Mouse (Mus musculus): ENCODE measurements around the gene Myo6.

Gene Myo6

DNA sequence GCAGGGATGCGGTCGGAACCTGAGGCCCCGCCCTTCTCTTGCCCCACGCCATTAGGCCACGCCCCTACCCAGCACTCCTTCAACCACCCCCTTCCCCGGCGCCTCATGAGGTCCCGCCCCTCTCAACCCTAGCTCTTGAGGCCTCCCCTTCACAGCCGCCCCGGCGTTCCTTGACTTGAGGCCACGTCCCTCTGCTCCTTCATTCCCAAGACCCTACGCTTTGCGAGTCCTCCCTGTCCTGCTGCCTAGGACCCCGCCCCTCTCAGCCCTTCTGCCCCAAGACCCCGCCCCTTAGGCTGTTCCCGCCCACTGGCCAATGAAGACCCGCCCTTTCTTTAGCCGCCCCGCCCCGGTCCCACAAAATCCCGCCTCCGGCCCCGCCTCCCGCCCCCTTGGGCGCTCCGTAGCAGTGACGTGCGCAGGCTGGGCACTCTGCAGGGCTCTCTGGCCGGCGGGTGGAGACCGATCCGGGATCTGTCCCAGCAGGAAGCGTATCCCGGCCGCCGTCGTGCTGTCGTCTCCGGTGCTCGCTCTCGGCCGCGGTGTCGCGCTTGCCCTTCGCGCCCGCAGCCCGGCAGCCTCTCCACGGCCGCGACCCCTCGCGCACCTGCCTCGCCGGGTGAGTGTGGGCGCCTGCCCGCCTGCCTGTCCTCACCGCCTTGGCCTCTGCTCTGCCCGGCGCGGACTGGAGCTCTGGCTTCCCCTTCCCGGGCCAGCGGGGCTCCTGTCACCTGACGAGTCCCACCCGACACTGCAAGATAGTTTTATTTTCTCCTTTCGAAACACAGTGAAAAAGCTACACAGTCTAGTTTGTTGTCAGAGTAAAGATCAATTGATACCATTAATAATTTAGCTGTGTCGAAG is at the start of gene Myo6:
Myo6 (plus strand) TSS at position 421 of the 864 bp plus-strand sequence.
- peak; percentile 91 for DNase-seq

DNA sequence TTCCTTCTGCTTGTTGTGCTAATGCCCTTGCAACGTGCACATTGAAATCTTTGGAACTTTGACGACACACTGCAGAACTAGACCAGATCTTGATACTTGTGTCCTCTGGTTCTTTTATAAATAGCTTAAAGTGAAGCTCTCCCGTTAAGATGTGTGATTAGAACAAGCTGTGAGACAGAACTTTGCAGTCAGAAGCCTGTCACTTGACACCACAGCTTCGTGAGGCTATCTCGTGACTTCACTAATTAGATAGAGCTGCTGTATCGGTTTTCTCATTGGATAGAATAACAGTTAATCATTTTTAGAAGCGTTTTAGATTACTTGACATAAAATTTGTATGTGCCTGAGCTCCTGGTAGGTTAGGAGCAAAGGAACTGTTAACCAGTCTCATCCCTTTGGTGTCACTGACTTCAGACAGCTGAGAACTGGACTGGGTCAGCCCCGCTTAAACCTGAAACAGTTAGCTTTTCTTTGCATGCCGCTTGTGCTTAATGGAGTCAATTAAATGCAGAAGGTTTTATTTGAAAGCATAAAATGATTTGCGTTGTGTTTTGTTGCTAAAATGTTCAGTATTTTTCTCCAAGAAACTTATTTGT is 18.7 kb upstream of the Myo6 start:
- DNase-seq: no peak

DNA sequence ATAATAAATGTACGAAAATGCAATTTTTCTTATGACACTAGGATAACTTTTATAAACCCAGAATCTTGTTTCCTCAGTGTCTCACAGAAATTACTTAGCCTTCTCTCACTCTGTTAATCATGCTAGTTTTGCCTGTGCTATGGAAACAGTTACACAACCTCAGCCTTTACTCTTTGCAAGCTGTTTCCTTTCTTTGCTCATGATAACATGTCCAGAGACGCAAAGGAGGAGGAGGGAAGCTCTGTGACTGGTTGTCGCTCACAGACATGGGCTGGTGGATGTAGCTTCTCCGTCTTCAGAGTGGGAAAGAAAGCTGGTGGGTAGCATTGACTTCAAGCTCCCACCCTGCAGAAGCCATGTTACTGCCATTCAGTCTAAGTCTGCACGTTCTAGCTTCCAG is 15.2 kb upstream of the Myo6 start:
- no peak for DNase-seq

DNA sequence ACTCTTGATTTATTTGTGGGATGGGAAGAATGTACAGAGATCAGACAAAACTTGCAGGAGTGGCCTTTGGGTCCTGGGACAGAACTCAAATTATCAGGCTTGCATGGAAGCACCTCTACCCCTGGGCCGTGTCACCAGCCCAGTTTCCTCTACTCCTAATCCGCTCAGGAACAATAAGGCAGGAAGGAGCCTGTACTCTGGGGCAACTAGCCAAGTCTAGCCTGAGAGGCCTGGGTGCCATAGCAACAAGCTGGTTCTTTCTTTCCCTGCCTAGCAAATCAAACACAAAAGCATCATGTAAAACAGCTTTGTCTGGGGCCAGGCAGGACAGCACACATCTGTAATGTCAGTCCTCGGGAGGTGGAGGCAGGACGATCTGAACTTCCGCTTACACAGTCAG is 9.6 kb upstream of the Myo6 start:
- DNase-seq: no peak

DNA sequence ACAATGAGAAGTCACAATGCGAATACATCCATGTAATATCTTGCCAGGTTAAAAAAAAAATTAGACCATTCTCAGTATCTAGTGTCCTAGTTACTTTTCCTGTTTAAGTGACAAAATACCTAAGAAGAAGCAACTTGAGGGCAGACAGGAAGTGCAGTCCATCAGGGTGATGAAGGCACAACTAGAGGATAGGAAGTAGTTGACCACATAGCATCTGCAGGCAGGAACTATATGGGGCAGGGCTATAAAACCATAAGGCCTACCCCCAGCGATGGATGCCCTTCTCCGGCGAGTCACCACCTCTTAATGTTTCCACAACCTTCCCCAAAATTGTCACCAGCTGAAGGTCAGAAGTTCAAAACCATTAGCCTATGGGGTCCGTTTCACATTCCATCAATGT is 8.1 kb upstream of the Myo6 start:
- no peak for DNase-seq

DNA sequence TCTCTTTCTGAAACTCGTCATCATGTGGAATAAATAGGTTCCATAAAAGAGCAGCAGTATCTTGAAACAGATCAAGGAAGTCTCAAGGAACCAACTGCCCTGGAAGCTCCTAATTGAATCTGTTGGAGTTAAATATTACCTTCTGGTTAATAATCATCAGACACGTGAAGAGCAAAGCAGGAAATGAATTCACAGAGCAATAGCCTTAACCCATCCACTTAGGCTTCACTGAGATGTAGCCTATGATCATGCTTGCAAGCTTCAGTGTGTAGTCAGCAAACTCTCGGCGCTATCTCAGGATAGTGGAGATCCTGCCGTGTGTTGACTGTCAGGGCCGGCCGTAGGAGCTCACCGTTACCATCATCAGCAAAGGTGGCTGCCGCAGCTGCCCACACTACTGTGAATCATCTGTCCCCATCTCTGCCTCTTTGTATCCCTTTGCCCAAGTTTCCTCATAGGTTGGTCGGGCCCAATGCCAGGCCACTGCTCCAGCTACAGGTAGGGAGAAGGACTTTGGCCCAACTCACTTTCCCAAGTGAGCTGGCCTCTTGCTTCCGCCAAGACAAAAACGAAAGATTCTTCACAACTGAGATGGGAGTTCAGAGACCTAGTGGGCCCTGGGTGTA is 6.9 kb upstream of the Myo6 start:
- no peak for DNase-seq

DNA sequence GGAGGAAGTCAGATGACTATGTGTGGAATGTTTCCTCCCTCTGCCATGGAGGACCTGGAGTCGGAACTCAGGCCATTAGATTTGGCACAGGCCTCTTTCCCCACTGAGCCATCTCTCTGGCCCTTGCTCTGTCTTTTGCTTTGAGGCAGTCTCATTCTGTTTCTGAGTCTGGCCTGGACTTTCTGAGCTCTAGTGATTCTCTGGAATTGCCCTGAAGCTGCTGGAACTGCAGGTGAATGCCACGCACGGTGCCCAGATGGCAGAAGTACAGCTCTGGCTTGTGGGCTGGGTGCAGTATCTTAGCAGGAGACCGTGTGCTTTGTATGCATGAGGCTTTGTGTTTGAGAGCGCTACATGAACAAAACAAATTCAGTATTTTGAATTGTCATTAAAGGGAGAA is 5.9 kb upstream of the Myo6 start:
- DNase-seq: no peak

DNA sequence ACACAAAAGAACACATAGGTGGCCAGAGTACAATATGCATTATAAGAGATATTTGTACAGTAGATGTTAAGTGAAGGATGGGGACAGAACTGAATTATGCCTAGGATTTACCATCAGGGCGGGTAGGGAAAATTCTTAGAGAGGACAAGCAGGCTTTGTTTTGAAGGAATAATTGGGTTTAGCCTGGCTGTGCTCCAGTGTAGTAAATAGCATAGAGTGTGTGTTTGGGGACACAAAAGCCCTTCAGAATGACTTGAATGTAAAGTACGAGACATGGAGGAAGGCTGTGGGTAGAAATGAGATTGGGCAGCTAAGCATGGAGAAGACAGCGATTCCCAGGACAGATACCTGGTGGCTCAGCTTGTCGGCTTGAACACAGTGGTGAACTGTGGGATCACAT is 3.4 kb upstream of the Myo6 start:
- DNase-seq: no peak

DNA sequence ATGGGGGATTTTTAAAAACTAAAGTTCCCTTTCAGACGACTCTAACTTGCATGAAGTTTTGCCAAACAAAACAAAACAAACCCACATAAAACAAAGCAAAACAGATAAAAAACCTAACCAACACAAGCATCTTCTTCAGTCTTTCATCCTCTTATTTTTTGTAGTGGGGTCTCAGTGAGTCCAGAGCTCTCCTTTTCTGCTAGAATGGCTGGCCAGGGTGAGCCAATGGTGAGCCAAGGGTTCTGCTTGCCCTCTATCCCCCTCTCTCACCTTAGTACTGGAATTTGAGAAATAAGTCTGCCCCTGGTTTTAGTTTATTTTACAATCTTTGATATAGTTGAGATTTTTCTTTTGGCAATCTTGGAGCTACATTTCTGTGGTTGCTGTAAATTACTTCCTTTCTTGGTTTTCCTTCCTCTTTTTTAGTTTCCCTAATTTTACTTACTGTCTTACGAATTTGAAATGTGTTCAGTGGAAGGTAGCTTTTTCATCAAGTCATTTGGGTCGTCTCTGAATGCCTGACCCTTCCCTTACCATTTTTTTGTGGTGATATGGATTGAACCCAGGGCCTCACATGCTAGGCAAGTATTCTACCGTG is 1.6 kb upstream of the Myo6 start:
- DNase-seq: no peak

DNA sequence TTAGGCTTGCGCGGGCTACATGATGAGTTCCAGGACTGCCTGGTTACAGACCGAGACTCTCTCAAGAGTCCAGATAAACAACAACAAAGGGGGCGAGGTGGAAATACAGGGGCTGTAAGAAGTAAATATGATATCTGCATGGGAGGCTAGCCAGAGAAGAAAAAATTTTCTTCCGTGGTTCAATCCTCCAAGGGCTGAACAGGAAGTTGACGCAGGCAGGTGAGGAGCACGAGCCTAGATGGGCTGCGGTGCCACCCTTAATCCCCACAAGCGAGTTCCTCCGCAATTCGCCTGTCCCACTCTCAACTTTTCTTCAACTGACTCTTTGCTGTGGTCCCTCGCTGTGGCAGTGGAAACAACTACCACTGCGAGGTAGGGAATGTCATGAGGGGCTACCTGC is 640 bp upstream of the Myo6 start:
- DNase-seq: no peak

DNA sequence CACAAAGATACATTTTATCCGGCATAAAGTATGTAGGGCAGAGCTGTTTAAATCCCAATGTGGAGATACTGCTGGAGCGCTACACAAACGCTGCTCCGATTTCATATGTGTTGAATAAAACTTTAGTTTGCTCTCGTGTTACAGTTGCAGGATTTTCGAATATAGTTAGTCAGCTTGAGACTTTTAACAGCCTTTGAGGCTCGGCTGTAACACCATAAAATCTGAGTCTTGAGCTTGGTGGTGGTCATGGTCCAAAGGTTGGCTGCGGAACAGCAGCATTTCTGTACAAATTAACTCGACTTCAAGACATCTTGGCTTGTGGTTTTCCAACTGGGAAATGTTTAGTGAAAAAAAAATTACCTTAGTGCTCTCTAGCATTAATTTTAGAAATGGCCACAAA is 859 bp downstream of the Myo6 start:
- no peak for DNase-seq

DNA sequence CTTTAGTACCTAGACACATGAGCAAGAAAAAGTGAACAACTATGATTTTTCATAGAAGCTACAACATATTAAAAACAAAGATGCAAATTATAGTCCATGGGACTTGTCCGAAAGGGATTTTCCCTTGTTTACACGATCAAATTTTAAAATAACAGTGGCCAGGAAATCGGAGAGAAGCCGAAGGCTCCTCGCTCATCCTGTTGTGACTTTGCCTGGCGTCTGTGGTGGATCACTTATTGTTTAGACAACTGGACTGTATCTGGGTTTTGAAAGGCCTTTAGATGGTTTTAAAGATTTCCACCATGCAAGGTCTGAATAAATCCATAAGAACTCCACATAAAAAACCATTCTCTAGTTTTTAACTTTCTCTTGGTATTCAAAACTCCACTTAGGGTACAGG is 1.6 kb downstream of the Myo6 start:
- DNase-seq: no peak

DNA sequence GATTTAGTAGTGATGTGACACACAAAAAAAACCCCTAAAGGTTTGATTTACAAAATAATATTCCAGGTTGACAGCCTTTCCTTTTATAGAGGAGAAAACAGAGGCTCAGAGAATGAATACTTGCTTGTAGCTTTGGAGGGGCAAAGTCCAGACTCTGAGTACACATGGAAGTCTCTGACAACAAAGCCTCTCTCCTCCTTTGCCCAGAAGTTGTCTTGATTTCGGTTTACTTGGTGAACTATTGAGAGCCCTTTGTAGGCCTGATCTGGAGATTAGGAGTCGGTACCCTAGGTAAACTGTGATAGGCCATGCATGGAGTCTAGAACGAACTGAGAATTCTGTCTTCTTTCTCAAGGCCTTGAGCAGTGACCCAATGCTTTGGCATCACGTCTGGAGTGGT is 2.3 kb downstream of the Myo6 start:
- DNase-seq: no peak

DNA sequence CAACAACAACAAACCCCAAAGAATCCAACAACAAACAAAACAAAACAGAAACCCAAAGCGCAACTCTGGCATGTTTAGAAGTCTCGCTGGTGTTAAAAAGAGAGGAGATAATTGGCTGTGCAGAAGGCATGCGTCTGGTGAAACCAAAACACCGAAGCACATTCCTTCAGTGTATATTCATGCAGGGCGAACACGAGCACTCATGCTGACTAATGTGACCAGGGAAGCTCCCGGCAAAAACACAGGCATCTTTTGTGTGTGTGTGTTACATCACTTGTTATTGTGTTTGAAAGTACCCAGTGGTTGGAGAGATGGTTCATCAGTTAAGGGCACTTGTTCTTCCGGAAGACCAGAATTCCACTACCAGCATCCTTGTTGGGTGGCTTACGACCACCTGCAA is 4.7 kb downstream of the Myo6 start:
- DNase-seq: no peak

DNA sequence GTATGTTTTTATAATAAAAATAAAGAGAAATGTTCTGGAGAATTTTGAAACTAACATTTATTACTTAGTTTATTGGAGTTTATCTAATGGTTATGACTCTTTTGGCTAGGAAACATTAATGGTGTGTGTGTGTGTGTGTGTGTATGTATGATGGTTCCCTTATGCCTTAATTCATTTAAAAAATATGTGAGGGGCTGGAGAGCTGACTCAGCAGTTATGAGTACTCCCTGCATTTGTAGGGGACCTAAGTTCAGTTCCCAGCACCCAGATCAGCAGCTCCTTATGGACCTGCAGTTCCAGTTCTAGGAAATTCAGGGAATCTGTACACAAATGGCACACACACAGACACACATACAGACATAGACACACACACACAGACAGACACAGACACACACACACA is 6.4 kb downstream of the Myo6 start:
- DNase-seq: no peak

DNA sequence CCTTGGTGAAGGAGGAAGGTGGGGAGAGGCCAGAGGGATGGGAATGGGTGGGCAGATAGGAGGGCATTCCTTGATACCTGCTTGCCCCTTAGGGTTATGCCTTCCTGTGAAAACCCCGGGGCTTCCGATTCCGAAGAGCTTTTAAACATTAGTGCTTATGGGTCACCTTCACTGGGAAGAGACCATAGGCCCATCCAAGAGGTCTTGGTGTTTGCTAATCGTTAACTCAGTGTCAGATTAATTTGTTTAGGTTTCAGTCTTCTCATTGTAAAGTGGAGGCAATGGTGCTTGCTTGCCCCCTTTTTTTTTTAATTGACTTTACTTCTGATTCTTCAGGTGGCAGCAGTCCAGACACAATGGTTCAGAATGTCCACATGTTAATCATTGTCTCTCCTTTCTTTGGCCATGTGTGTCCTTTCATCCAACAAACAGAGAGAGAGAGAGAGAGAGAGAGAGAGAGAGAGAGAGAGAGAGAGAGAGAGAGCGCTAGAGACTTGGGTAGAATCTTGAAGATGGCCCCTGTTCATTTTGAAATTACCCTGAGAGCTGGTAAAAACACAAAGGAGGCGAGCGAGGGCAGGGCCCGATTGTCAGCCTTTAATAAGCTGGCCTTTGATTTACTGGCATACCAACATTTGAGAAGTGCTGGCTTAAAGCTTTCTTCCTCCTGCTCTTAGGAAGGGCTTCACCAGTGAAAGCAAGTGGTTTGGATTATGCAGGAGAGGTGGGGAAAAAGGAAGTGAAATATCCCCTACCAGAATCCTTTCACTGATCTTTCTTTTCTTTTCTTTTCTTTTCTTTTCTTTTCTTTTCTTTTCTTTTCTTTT is 7.8 kb downstream of the Myo6 start:
- no peak for DNase-seq

DNA sequence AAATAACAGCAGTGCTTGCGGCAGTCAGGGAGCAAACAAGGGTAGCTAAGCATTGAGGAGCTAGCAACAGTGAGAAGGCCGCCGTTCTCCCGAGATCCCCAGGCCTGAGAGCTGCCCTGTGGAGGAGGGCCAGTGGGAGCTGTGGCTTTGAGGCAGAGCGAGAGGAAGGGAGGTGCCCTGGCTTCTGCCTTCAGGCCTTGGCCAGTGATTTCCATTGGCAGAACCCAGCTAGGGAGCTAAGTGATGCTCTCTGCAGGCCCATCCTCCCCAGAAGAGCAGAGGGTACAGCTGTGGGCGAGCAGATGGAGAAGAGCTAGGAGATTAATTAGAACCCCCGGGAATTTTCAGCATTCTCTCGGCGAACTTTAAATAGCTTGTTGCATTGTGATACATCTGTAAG is 8.8 kb downstream of the Myo6 start:
- DNase-seq: no peak

DNA sequence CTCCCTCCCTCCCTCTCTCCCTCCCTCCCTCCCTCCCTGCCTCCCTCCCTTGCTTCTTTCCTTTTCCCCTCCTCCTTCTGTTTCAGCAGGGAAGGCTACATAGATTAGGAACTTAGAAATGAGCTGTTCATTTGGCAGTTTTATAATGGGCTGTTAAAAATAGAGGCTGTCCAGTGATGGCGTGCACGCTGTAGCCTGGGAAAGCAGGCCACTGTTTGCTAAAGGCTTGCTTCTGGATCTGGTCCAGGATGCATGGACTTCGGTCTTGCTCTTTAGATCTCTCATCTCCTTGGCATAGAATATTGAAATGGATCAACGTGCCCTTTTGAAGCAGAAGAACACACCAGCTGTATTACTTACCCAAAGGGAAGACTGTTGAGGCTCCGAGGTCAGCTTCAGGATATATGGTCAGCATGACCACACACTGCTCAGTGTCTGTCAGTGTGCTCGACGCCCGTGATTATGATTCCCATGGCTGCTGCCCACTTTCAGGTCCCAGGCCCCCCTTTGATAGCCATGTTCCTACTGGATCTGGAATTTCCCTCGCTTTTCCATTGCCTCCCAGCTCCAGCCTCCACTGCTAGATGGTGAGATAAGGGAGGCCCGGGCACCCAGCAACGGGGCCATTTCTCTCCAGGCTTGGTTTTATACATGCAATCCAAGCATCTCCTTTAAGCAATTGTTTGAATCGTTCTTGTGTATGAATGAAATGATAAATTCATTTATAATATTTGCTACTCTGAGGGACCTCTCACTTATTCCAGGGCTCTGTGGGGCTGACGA is 12.1 kb downstream of the Myo6 start:
- DNase-seq: no peak

DNA sequence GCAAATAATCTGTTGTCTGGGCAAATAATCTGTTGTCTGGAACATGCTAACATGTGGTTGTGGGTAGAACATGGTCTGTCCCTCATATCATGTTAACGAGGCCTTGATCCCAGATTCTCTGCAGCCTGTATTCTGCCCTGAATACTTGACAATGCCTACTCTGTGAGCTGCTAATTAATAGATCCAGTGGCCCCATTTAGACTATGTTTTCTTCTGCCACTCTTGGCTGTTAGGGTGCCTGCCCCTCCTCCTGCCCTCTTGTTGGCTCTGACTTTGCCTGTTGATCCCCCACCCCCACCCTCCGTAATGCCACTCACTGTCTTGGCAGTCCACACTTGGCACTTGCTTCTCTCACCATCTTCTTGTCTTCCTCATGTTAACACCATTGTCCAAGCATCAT is 13.8 kb downstream of the Myo6 start:
- DNase-seq: no peak

DNA sequence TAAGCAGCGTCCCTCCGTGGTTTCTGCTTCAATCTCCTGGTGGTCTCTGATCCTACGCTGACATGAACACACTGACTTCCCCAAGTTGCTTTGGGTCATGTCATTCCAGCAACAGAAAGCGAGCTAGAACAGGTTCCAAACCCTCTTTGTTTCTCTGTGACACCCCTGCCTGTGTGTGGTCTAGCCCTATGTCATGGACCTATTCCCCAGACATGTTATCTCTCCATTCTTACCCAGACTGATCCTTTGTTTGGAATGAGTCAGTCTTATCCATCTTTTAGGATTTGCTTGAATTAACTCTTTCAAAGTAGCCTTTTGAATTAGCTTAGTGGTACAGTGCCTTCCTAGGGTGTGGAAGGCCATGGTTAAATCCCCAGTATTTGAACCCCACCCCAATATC is 14.9 kb downstream of the Myo6 start:
- no peak for DNase-seq

DNA sequence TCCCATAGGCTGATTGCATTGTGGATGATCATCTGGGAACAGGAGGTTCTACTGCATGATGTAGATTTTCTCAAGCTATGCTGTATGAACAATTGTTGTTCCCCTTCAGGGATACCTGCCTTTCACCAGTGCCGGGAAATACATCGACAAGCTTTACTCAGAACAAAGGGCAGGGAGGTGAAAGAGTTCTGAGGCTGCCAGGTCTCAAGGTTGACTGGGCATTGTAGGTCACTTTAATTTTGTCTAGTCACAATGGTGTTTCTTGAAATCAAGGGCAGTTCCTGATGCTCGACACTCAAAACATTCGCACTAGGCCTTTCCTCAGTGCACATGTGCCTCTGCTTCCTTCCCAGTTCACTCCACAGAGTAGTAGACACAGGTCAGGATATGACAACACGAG is 15.9 kb downstream of the Myo6 start:
- DNase-seq: no peak

DNA sequence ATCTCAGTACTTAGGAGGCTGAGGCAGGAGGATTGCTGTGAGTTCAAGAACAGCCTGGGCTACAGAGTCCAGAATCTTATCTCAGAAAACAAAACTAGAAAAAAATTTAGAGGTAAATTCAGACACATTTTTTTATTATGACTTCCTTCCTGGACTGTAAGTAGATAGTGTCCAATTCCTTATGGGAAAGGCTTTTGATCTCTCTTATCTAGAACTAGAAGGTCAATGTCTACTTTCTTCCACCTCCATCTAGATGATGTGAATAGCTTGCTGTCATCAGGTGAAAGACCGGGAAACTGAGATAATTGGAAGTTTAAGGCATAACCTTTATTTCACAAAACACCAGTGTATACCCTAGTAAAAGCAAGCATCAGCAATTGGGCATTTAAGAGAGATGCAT is 16.9 kb downstream of the Myo6 start:
- no peak for DNase-seq
